Mouse (Mus musculus) midbrain, postnatal 0 days (tissue): ENCODE data around the gene Mfap3l. TPM values are rescaled to one million over a fixed set of nuclear protein-coding genes. Genes with fewer than 3 reads are reported as not detected.

ENCODE experiments used
- ATAC-seq: fragments of 200-750 bp; cut with Nextera tagmentation; 2 replicates; pipeline ENCODE4 v1.8.0; 2017; ENCODE audit warnings: moderate number of reproducible peaks, mild to moderate bottlenecking, moderate TSS enrichment, moderate library complexity; ENCODE audit not compliant: low FRiP score
- DNase-seq: peaks from one replicate; pipeline ENCODE4 v3.0.0-alpha.2; 2015; ENCODE audit warnings: low spot score
- H3K27ac ChIP-seq: fragments of 300-500 bp; sonication (generic); 2 replicates; pipeline ENCODE4 v1.5.1; 2014; ENCODE audit warnings: low read depth, mild to moderate bottlenecking, low read length, mixed read lengths
- H3K27me3 ChIP-seq: fragments of 300-500 bp; sonication (generic); 2 replicates; pipeline ENCODE4 v1.6.1; 2014; ENCODE audit warnings: low read length, control low read depth, mixed read lengths; ENCODE audit not compliant: insufficient read depth
- H3K36me3 ChIP-seq: fragments of 300-500 bp; sonication (generic); 2 replicates; pipeline ENCODE4 v1.6.1; 2014; ENCODE audit warnings: low read length, control low read depth, mixed read lengths; ENCODE audit not compliant: insufficient read depth
- H3K4me1 ChIP-seq: fragments of 300-500 bp; sonication (generic); 2 replicates; pipeline ENCODE4 v1.6.1; 2014; ENCODE audit warnings: mild to moderate bottlenecking, control low read depth, antibody characterized with exemption, low read length, mixed read lengths; ENCODE audit not compliant: insufficient read depth
- H3K4me2 ChIP-seq: fragments of 300-500 bp; sonication (generic); 2 replicates; pipeline ENCODE4 v1.6.1; 2014; ENCODE audit warnings: low read depth, mild to moderate bottlenecking, low read length, mixed read lengths; ENCODE audit not compliant: poor library complexity, severe bottlenecking
- H3K4me3 ChIP-seq: fragments of 300-500 bp; sonication (generic); 2 replicates; pipeline ENCODE4 v1.5.1; 2014; ENCODE audit warnings: low read depth, mild to moderate bottlenecking, low read length, moderate library complexity
- H3K9ac ChIP-seq: fragments of 300-500 bp; sonication (generic); replicated peaks from 2 replicates; pipeline ENCODE4 v1.6.1; 2014; ENCODE audit warnings: mild to moderate bottlenecking, low read length, moderate library complexity, mixed read lengths; ENCODE audit not compliant: poor library complexity, severe bottlenecking
- H3K9me3 ChIP-seq: fragments of 300-500 bp; sonication (generic); 2 replicates; pipeline ENCODE4 v1.6.1; 2016; ENCODE audit warnings: low read length, control low read depth
- CTCF ChIP-seq: IDR thresholded peaks from 2 replicates; pipeline ENCODE4 v1.5.1; 2016; ENCODE audit warnings: antibody characterized with exemption, mild to moderate bottlenecking
- WGBS: fragments of 180-500 bp; shearing (Covaris S2); extraction: QIAGEN DNeasy Blood & Tissue Kit; methylation state at CpG from one replicate; pipeline ENCODE4 v1.1.7; 2014; 5-methylcytosine and 5-hydroxymethylcytosine counted together
- polyA plus RNA-seq: library from polyadenylated mRNA; unstranded; fragments of >200 nt; fragmentation: Nextera tagmentation; extraction: Ambion mirVana; gene quantifications from 2 replicates; pipeline ENCODE4 v1.2.1, GENCODE M21; 2015
- total RNA-seq: library from RNA; depleted of rRNA; stranded (reverse); fragments of >200 nt; gene quantifications from 2 replicates; pipeline ENCODE4 v1.2.3, GENCODE M21; 2014

Mfap3l gene
- total and polyA plus RNA-seq, 2 experiments from 2014 or later: 3.0 to 16.4 TPM

DNA sequence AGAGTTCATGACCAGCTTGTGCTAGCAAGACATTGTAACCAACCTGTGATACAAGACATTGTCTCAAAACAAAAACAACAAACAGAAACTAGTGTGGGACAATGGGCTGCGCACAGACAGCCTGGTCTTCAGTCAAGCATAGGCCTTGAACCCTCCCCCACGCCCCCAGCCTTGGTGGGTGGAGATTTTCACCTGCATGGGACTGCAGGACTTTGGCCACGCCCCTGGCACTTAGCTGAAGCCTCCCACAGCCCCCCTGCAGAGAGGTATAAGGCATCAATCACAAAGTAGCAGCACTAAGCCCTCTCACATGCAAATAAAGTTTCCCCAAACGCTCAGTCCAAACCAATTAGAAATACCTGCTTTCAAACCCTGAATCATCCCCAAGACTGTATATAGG, 11.1 kb upstream of the Mfap3l start:
- Histone ChIP-seq H3K4me1 (no peaks in the 10 kb centered on the region), H3K9ac (no peak overlapping the region), H3K36me3 (no peaks in the 10 kb centered on the region), H3K27me3 (no peaks in the 10 kb centered on the region), H3K4me3 (no peak overlapping the region), H3K4me2 (no peak overlapping the region), H3K27ac (no peak overlapping the region), H3K9me3 (no peaks in the 10 kb centered on the region)
- 55% methylated on average over 4 of the region's 4 CpGs for WGBS
- TF ChIP-seq CTCF: no peak
- DNase-seq: no peak
- ATAC-seq: no peak

DNA sequence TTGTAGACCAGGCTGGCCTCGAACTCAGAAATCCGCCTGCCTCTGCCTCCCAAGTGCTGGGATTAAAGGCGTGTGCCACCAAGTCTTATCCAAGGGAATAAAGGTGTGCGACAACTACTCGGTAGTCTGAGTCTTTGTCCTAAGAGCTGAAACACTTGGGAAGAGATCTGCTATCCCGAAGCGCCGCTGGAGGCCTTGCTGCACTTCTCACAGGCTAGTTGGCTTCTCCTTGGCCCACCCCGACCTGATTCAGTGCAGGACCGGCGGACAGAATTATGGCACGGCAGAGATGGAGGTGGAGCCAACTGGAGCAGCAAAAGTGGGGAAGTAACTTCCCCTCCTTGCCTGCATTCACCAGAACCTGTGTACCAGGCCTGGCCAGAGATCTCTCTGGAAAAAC, 10.6 kb upstream of the Mfap3l start:
- Histone ChIP-seq H3K4me3 (no peak overlapping the region), H3K27me3 (no peaks in the 10 kb centered on the region), H3K36me3 (no peaks in the 10 kb centered on the region), H3K9me3 (no peaks in the 10 kb centered on the region), H3K4me2 (no peak overlapping the region), H3K4me1 (no peaks in the 10 kb centered on the region), H3K27ac (no peak overlapping the region), H3K9ac (no peak overlapping the region)
- no peak for ATAC-seq
- TF ChIP-seq CTCF: no peak
- WGBS: 94% methylated on average over 12 of the region's 12 CpGs
- DNase-seq: no peak

DNA sequence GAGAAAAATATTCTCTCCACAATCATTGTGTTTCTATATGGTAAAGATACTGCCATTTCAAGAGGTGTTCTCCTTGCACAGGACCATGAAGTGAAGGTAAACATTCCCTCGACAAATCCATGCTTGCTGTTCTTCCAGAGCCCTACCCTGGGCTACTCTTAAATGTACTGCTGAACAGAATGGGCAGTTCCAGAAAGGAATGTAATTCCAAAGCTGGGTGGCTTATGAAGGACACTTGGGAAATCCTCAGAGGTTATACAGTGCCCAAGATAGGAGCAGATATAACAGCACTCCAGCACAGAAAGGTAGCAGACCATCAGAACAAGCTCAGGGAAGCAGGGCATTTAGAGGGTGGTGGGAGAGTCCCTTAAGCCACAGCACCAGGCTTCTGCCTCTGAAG, 9.2 kb upstream of the Mfap3l start:
- Histone ChIP-seq H3K4me1 (no peaks in the 10 kb centered on the region), H3K4me3 (no peak overlapping the region), H3K9me3 (no peaks in the 10 kb centered on the region), H3K36me3 (no peaks in the 10 kb centered on the region), H3K4me2 (no peak overlapping the region), H3K9ac (no peak overlapping the region), H3K27ac (no peak overlapping the region), H3K27me3 (no peaks in the 10 kb centered on the region)
- no peak for TF ChIP-seq CTCF
- ATAC-seq: no peak
- 95% methylated on average over 1 of the region's 1 CpGs for WGBS
- DNase-seq: no peak

DNA sequence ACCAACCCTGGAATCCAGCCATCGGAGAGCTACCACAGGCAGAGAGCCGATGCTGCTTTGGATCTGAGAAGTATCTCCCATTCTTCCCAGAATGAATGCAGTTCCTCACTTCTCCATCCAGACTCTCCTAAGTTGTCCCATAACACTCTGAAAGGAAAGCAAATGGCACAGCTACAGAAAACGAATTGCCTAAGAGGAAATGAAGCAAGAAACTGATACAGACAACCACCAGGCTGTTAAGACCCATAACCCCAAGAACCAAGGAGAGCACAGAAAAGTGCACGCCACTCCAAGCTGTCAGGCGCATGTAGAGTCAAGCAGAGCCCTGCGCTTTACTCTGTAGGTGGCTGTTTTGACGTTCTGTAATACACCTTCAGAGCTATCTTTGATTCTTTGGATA, 7.9 kb upstream of the Mfap3l start:
- Histone ChIP-seq H3K4me1 (no peaks in the 10 kb centered on the region), H3K9me3 (no peaks in the 10 kb centered on the region), H3K27ac (no peak overlapping the region), H3K9ac (no peak overlapping the region), H3K27me3 (0 out of 2 replicates have a peak, but pooled peaks cover 4% of the 10 kb centered on the region), H3K4me2 (no peak overlapping the region), H3K36me3 (no peaks in the 10 kb centered on the region), H3K4me3 (no peak overlapping the region)
- ATAC-seq (no peak), DNase-seq (no peak)
- no peak for TF ChIP-seq CTCF
- 90% methylated on average over 7 of the region's 7 CpGs for whole genome bisulfite sequencing

DNA sequence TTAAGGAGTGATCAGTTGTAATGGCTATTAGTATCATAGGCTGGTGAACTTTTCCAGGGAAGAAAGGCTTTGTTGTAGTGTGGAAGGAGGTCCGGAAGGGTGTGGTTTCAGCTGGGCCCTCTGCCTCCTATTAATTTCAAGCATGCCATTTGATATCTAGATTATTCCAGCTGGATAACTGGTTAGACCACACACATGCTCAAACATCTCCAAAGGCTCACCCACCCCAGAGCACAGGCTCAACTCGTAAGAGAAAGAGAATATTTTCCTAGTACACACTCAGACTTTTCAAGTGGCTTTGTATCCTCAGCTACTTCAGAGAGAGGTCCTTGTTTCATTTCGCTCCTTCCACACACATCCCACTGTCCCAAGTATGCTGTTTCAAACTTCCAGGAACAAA, 4.7 kb upstream of the Mfap3l start:
- no peak for TF ChIP-seq CTCF
- Histone ChIP-seq H3K9ac (no peak overlapping the region), H3K27ac (no peak overlapping the region), H3K9me3 (no peaks in the 10 kb centered on the region), H3K4me3 (no peak overlapping the region), H3K4me2 (no peak overlapping the region), H3K36me3 (no peaks in the 10 kb centered on the region), H3K27me3 (0 out of 2 replicates have a peak, but pooled peaks cover 4% of the 10 kb centered on the region), H3K4me1 (no peaks in the 10 kb centered on the region)
- DNase-seq: no peak
- WGBS: 88% methylated on average over 3 of the region's 3 CpGs
- no peak for ATAC-seq

DNA sequence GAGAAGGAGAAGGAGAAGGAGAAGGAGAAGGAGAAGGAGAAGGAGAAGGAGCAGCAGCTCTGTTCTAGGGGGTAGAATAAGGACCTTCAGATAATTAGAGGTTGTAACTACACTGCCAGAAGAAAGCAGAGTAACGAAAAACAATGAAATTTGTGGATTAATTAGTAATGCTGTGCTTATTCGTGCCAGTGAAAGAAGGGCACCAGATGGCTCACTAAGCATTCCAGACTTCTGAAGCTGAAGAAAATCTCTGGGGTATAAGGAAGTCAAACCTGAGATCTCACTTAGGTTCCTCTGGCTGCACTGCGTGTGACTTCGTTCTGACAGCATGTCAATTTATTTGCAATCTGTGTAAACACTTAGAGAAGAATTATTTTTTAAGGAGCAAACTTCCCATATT, 3.6 kb upstream of the Mfap3l start:
- 0 out of 2 replicates have a peak, but pooled peaks cover 4% of the 10 kb centered on the region for H3K27me3 ChIP-seq
- H3K9me3 ChIP-seq: no peaks in the 10 kb centered on the region
- no peaks in the 10 kb centered on the region for H3K4me1 ChIP-seq
- ATAC-seq: no peak
- no peaks in the 10 kb centered on the region for H3K36me3 ChIP-seq
- H3K27ac ChIP-seq: no peak overlapping the region
- H3K9ac ChIP-seq: no peak overlapping the region
- no peak for DNase-seq
- 62% methylated on average over 4 of the region's 4 CpGs for WGBS
- H3K4me2 ChIP-seq: no peak overlapping the region
- no peak overlapping the region for H3K4me3 ChIP-seq
- no peak for TF ChIP-seq CTCF
